Mouse (Mus musculus): ENCODE results near the gene Hs3st3a1.

- TF ChIP-seq CTCF (IDR thresholded peaks at IDR 0.05) = no peak
- no peak for TF ChIP-seq POLR2A (IDR thresholded peaks at IDR 0.05; ENCODE audit: insufficient read depth, low read depth, low read length)
- TF ChIP-seq EP300 (IDR thresholded peaks at IDR 0.05; ENCODE audit: insufficient read depth, low read depth, low read length) = no peak
Measured at GRCm38 (mm10) chr11:64544236-64544635, 109.1 kb downstream of the Hs3st3a1 start.
